Mouse (Mus musculus) CD4-positive, CD25-positive, alpha-beta regulatory T cell, adult 2 months (primary cell): ENCODE results near the gene Rab1a.
"Not testable (repeated sequence)": the region's sequence is repeated elsewhere in the genome, so short reads cannot be mapped to it uniquely, and the experiment has no call there.

Experiments used
- DNase-seq: peaks from one replicate; pipeline ENCODE4 v3.0.0-alpha.2; 2012; ENCODE audit warnings: low read depth, low spot score

The Rab1a gene

GRCm38 (mm10) chr11:20217227-20217626, 16.0 kb downstream of the Rab1a start:
- no peak for DNase-seq

GRCm38 (mm10) chr11:20221671-20222070, 20.4 kb downstream of the Rab1a start:
- DNase-seq = not testable (repeated sequence)

- no peak for DNase-seq
Observed at GRCm38 (mm10) chr11:20224196-20224595, 23.0 kb downstream of the Rab1a start.

DNA sequence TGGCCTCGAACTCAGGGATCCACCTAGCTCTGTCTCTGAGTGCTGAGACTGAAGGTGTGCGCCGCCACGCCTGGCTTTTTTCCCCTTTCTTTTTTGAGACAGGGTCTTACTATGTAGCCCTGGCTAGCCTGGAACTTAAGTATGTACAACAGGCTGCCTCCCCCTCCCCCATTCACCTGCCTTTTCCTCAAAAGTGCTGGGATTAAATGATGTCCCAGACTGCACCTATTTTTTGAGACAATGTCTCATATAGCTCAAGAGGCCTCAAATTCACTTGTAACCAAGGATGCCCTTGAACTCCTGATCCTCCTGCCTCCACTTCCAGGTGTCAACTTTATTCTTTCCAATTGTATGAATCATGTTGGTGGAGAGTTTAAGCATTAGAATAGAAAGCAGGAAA, 24.7 kb downstream of the Rab1a start:
- no peak for DNase-seq

GRCm38 (mm10) chr11:20228666-20229065, 27.4 kb downstream of the Rab1a start:
- no peak for DNase-seq

DNA sequence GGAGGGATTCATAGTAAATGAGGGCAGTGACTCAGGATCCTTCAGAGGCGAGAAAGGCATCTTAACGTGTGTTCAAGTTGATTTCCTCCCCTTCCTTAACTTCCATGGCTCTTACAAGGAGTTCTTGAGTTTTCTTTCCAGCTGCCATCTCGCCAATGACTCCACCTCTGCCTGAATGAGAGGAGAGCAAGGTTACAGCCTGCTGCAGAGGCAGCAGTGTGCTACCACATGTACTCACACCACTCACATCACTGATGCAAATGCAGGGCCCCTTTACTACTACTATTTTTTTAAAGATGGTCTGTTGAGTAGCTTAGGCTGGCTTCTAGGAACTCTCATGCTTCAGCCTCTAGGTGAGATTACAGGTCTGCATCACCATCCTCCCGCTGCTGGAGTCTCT, 28.1 kb downstream of the Rab1a start:
- DNase-seq = no peak

DNA sequence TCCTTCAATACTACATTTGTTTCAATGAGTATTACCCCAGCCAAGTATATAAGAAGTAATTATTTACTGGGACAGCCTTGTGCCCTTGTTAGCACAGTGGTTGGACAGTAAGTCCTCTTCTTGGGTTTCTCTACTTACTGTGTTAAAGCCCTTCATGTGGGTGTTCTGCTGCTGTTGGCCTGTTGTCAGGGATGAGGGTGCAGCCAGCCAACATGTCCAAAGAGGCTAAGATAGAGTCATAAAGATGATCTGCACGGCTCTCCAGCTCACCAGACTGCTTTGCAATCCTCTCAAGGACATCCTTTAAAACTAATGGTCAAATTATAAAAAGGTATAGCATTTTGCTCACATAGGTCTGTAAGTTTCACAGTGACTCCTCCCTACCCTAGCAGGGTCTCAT, 29.1 kb downstream of the Rab1a start:
- no peak for DNase-seq

- DNase-seq = peak; percentile 22
Observed at GRCm38 (mm10) chr11:20231128-20231878, 30.1 kb downstream of the Rab1a start.

DNA sequence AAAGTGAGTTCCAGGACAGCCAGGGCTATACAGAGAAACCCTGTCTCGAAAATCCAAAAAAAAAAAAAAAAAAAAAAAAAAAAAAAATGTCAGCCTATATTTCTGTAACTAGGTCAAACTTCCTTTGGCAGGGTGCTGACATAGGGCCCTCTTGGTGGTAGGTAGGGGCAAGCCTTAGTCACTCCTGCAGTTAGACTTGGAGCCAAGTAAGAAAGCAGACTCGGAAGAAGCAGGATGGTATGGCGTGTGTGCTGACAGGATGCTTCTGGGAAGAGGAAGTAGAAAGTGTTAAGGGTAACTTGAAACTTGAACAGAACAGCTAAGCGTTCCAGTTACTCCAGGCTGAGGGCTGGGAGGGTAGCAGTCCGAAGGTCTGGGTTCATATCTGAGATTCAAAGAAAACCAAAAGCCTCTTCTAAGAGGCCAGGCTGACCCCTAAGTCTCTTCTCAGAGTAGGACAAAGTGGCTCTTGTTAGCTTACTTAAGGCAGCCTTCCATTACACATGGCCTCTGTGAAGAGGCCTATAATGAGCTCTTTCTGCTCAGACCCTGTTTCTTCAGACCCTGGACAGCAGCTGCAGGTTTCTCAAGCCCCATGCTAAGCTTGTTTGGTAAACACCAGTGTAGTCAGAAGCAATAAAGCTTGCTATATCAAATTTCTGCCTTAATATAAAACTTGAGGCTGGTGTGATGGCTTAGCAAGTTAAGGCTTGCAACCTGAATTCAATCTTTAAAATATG, 31.0 kb downstream of the Rab1a start:
- no peak for DNase-seq

DNA sequence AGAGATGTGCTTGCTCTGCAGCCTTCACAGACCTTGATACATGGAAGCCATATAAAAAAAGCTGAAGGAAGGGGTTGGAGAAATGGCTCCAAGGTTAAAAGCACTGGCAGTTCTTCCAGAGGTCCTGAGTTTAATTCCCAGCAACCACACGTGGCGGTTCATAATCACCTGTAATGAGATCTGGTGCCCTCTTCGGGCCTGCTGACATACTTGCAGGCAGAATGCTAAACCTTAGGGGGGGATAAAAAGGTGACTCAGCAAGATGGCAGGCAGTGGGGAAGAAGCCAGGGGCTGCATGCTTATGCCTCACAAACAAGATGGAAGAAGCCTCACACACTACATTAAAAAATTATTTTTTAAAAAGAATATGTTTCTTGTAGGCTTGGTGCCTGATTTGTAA, 33.0 kb downstream of the Rab1a start:
- no peak for DNase-seq

DNA sequence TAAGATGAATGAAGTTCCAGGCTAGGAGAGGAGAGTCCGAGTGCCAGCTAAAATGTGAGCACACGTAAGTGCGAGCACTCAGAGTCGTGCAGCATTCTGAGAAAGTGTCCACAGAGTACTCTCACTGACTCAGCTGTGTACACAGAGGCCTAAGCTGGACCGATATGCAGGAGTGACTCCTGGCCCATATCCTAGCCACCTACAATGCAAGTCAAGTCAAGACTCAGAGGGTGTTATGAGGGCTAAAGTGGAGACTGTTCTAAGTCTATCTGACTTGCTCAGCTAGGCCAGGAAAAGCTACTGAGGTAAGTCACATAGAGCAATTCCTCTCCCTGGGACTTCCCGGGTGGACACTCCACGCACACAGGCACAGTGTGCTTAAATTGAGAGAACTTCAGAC, 35.8 kb downstream of the Rab1a start:
- no peak for DNase-seq

DNA sequence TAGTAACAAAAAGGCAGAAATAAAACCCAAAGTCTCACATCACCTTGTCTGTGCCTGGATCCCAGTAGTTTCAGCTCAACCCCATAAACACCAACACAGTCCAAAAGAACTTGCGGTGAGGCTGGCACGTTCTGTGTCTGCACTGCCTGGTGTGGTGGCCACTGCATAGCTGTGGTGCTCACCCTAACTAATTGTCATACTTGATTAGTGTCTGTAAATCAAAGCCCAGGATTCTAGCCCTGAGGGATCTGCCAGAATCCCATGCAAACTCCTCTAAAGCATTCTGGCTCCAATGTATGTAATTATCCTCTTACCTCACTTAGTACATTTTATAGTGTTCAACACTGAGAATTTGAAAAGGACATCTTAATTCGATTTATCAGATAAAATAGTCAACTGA, 36.7 kb downstream of the Rab1a start:
- no peak for DNase-seq

DNA sequence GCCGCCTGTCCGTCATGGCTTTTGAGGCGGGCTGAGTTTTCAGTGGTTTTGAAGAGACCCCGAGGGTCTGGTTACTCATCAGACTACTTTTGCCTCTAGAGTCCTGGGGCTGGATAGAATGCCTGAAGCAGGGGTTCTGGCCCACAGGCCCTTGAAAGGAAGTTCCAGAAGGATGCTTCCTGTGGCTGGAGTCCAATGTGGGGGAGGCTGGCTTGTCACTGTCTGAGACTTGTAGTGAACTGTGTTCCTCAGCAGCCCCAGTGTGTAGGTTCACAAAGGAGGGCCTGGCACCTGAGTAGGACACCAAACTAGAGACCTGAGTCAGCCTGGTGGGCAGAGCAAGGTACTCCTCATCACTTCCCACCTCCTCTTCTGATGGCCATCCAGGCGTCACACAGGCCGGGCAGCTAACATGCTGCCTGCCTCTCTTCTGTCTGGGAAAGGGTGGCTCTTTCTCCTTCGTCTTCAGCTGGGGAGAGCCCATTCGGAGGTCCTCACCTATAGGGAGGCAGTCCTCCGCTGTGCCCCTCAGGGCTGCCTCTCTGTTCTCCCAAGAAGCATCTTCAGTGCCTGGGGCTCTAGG, 38.1 kb downstream of the Rab1a start:
- DNase-seq = no peak

GRCm38 (mm10) chr11:20240331-20240730, 39.1 kb downstream of the Rab1a start:
- no peak for DNase-seq

DNA sequence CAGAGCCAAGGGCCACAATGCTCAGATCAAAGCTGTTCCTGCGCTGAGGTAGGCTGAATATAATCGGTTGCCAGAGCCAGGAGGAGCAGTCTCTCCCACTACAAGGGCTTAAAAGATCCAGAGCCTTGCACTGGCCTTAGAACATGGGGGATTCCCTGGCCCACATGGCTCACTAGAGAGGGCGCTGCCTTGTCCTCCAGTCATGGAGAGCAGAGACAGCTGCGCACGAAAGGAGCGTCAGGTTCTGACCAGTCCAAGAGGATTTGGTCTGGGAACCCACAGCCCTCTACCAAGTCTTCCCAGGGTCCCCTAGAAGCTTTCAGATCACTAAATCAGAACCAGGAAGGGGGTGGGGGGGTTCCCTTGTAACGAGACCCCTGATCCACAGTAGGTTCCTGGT, 40.1 kb downstream of the Rab1a start:
- DNase-seq = no peak

GRCm38 (mm10) chr11:20242366-20243056, 41.3 kb downstream of the Rab1a start:
- DNase-seq = no peak

DNA sequence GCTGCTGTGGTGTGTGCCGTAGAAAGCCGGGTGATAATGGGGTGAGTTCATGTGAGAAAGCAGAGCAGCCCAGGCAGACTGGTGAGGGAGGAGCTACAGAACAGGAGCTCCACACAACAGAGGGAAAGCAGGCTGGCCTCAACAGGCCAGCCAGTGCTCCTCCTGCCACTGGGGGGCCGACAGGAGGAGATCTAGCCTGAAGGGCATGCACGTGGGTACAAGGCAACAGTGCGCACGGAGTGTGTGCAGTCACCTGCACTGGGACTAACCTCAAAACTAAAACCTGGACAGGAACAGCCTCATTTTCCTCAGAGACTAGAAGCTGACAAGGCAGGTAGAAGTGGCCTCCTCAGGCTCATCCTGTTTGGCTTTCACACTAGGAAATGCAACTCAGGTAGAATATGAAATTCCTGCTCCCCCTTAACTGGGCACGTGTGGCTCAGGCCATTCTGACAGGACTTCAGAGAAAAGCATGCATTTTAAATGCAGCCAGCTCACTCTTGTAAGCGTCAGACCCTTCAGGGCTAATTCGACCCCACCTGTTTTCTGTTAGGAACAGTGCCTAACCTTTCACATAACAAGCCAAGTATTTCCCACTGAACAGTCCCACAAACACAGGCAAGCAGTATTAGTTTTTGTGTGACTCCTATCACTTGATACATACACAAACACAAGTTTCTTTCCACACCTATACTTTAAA, 42.1 kb downstream of the Rab1a start:
- DNase-seq = no peak

GRCm38 (mm10) chr11:20244336-20245290, 43.4 kb downstream of the Rab1a start:
- no peak for DNase-seq

DNA sequence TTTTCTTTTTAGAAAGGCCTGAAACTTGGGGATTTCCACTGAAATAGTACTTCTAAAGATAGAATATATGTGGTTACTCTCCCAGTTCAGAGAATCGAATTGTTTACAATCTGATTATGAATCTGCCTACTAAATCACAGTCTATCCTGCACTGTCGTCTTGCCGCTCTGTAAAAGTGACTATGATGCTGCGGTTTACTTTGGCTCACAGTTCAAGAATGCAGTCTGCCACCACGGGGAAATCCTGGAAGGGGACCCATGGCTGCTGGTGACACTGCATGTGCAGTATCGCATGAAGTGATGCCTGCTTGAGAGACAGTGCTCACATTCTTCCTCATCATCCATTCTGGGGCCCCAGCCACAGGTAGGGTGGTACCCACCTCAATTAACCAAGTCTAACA, 44.1 kb downstream of the Rab1a start:
- peak; percentile 33 for DNase-seq

DNA sequence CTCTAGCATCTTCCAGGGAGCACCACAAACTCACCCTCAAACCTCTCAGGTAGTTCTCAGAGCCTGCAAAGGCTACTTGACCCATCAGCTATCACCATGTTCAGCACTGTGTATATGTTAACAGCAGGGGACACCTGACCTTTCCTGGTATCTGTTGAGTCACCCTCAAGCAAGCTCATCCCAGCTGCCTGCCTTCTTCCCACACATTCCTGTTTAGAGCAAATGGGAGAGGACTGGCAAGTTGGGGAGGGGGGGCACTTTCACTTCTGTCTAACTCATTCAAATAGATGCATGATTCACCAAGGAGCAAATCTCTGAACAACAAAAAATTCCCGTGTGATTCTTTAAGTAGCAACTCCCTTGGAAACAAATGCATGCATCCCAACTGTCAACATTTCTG, 45.4 kb downstream of the Rab1a start:
- no peak for DNase-seq
